Mouse (Mus musculus) cerebellum, adult 11-12 months (tissue): ENCODE data around the gene Ugt2b36.
"Not testable (repeated sequence)": the region's sequence is repeated elsewhere in the genome, so short reads cannot be mapped to it uniquely, and the experiment has no call there.

Source experiments
- DNase-seq: peaks from one replicate; pipeline ENCODE4 v3.0.0; 2022

Ugt2b36 gene

GRCm38 (mm10) chr5:87092346-87093027, at the start of gene Ugt2b36:
Gene Ugt2b36 (minus strand): TSS chr5:87092555.
- no peak for DNase-seq

GRCm38 (mm10) chr5:87140196-87140595, 47.8 kb upstream of the Ugt2b36 start, which contains the start of gene Ugt2b5:
Gene Ugt2b5 (minus strand): TSS chr5:87140318.
- not testable (repeated sequence) for DNase-seq

GRCm38 (mm10) chr5:87103697-87104096, 11.3 kb upstream of the Ugt2b36 start:
- DNase-seq, result not testable (repeated sequence)

- DNase-seq, result no peak
These were observed 1.2 kb downstream of the Ugt2b36 start for GRCm38 (mm10) chr5:87091111-87091510.

GRCm38 (mm10) chr5:87089264-87089663, 3.1 kb downstream of the Ugt2b36 start:
- DNase-seq, result no peak

- DNase-seq, result no peak
These were observed 6.1 kb downstream of the Ugt2b36 start for GRCm38 (mm10) chr5:87086269-87086668.

GRCm38 (mm10) chr5:87030624-87031023, 61.7 kb downstream of the Ugt2b36 start:
- DNase-seq, result no peak

GRCm38 (mm10) chr5:87027359-87027758, 65.0 kb downstream of the Ugt2b36 start:
- DNase-seq, result no peak
